Mouse (Mus musculus): Measurements from ENCODE around the gene Lgr6. TPM values are rescaled to one million over a fixed set of nuclear protein-coding genes. Genes with fewer than 3 reads are reported as not detected.
A peak's percentile ranks its signal among the peaks of the same experiment; 100 is the strongest.

Gene Lgr6
- total RNA-seq, 2 experiments from 2014 or later, result 1.6 to 1.9 TPM

DNA sequence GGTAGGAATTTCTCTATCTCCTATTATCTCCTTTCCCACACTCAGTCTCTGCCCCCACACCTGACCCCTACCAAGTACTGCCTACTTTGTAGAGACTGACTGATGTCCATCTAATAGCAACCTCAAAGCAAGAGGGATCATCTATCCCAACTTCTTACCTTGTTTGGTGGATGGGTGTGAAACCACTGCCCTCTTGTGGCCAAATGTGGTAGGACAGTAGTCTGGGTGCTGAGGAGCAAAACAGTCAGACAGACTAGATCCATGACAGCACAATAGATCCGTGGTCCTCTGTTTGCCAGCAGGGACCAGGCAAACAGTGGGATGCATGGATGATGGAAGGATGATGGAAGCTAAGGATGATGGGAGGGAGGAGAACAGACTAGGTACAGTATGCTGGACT lies 31.4 kb upstream of the Lgr6 start:
- peak; percentile 85 for TF ChIP-seq CTCF (IDR thresholded peaks at IDR 0.05)
- intact Hi-C loops (cut with DNase I), result loop anchor here (1.0 kb wide), 1 partner anchor 26 kb away; no protein-coding TSS in a partner anchor
- Histone ChIP-seq H3K27ac (no peak overlapping the region), H3K4me3 (no peak overlapping the region)
- DNase-seq (ENCODE audit: extremely low spot score in 1 of 2, low spot score in 2 of 2), result peak in 1 of 2 experiments; percentile 67

DNA sequence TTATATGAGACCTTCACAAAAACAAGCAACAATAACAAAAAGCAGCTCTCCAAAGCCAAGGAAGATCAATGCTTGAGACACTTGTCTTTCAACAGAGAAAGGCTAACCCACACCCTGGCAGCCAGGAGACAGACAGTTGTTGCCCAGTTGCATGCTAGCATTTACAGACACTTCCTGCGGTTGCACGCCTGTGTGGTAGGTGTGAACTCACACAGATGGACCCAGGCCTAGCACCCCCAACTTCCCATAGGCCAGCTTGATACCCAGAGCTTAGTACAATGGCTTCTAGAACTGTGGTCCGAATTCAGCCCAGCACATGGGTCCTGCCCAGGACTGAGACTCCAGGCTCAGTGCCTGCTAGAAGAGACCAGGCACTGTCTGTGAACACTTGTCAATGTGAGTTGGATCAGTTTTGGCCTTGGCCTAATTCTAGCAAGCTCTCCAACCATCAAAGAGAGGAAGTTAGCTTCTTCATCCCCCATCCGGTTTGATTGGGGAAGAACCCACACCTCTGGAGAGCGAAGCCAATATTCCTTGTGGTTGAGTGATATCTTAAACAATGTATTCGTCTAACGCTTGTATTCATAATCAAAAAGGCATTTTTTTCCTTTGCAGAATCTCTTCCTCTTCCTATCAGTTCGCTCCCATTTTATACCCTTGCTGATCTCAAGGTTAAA lies 30.2 kb upstream of the Lgr6 start:
- intact Hi-C loops (cut with DNase I), result no loop called here
- no peak for TF ChIP-seq CTCF (IDR thresholded peaks at IDR 0.05)

DNA sequence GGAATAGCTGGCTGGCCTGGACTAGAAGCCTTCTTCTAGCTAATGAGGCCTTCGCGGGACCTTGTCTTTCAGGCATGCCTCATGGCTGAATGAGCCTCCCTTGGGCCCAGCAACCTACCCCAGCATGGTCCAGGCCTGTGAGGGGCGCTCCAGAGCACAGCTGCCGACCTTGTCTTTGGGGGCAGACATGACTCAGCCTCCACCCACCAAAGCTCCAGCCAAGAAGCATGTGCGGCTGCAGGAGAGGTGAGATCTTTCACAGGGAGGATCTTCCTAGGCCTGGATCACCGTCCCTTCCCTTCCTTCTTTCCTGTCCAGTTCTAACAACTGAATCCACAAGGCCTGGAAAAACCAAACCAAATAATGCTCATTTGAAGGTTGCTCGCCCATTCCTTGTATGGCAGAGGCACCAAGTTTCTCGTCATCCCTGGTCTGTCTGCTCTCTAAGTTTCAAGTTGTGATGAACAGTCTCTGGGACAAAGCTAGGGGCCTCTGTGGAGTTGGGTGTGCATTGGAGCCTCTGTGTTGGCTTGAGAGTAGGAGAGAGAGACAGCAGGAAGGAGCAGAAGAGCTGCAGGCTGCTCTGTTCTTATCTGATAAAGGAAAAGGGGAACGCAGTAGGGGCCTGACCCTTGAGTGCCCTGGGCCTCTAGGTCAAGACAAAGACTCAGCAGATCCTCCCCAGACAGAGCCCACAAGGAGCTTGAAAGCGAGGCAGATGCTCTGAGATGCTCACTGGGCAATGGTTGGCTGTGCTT lies 28.8 kb upstream of the Lgr6 start:
- no peak for DNase-seq (ENCODE audit: extremely low spot score in 1 of 2, low spot score in 2 of 2)
- no peak overlapping the region for H3K4me3 ChIP-seq
- no peak overlapping the region for H3K27ac ChIP-seq
- no peak for TF ChIP-seq CTCF (IDR thresholded peaks at IDR 0.05)
- intact Hi-C loops (cut with DNase I), result no loop called here

More for the DNA sequence above, 30.2 kb upstream of the Lgr6 start:
- no peak for DNase-seq (ENCODE audit: extremely low spot score in 1 of 2, low spot score in 2 of 2)
- Histone ChIP-seq H3K27ac (no peak overlapping the region), H3K4me3 (no peak overlapping the region)

DNA sequence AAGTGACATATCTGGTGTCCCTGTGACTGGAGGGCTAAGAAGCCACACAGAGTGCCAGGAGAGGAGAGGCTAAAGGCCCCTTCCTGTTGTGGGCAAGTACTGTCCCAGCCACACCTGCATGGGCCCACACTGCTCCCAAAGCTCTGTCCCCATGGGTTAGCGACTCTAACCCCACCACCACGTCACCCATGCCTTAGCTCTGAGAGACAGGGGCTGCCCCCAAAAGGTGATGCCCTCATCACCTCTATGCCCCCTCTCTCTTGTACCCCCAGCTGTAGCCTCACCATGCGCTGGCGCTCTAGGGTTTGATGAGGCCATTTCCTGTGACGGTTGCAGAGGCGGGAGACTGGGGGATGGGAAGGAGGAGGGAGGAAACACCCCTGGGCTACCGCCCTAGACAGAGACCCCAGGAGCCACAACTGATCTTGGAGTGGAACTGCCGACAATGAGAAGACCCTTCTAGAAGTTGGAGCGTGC lies 27.9 kb upstream of the Lgr6 start:
- Histone ChIP-seq H3K27ac (no peak overlapping the region), H3K4me3 (no peak overlapping the region)
- intact Hi-C loops (cut with DNase I), result no loop called here
- DNase-seq (ENCODE audit: extremely low spot score in 1 of 2, low spot score in 2 of 2), result no peak
- TF ChIP-seq CTCF (IDR thresholded peaks at IDR 0.05), result no peak

DNA sequence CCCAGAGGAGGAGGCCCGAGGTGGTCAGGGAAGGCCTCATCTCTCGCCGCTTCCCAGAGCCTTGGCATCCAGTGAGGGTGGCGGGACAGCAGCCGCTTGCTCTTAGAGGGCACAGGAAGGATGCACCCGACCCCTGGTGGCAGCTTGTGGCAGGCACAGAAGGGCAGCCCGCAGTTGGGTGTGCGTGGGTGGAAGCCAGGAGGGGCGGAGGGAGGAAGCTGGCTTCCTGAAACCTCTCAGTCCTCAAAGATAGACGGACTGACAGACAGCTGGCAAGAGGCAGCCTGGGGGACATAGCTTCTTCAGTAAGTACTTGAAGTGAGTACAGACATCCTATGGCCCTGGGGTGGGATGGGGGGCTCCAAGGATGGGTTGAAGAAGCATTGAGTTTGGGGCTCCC lies 27.4 kb upstream of the Lgr6 start, which contains the start of gene Ptpn7:
Gene Ptpn7, plus strand, starts transcription at position 228 of the 400 bp plus-strand sequence.
- Histone ChIP-seq H3K4me3 (no peak within 1 kb of the TSS), H3K27ac (no peak within 1 kb of the TSS)
- TF ChIP-seq CTCF (IDR thresholded peaks at IDR 0.05), result peak; percentile 59
- intact Hi-C loops (cut with DNase I), result no loop called here
- peak in 1 of 2 experiments; percentile 60 for DNase-seq (ENCODE audit: extremely low spot score in 1 of 2, low spot score in 2 of 2)

DNA sequence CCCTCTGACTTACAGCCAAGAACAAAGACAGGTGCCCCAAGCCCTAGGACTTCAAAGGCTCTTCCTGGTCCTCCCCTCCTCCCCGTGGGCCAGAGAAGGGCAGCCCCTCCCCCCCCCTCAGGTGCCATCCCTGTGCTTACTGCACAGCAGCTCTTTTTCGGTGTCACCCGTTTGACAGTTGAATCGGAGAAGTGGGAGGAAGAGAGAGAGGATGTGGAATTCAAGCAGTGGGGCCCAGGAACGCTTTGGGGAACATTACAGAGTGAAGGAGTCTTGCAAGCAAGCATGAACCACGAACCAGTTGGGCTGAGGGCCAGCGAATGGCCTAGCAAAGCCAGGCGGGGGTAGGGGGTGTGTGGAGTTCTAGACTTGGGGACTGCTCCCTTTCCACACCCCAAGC lies 26.5 kb upstream of the Lgr6 start:
- intact Hi-C loops (cut with DNase I), result no loop called here
- no peak overlapping the region for H3K4me3 ChIP-seq
- TF ChIP-seq CTCF (IDR thresholded peaks at IDR 0.05), result no peak
- H3K27ac ChIP-seq, result no peak overlapping the region
- DNase-seq (ENCODE audit: extremely low spot score in 1 of 2, low spot score in 2 of 2), result no peak

DNA sequence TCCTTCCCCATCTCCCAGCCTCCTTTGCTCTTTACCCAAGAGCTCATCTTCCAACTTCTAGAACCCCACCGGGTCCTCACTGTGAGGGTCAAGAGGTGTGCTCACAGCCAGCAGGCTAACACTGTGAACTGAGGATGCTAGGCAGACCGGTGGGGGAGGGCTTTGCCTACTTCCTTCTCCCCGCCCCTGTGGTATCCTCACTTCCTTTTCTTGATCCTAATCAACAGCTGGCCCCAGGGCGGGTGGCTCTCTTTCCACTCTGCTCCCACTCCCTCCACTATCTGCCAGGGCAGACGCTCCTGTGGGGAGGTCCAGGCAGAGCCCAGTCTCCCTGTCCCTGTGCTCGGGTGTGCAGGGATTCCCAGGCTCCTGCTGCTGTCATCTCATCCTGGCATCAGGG lies 26.0 kb upstream of the Lgr6 start:
- intact Hi-C loops (cut with DNase I), result no loop called here
- Histone ChIP-seq H3K4me3 (no peak overlapping the region), H3K27ac (no peak overlapping the region)
- TF ChIP-seq CTCF (IDR thresholded peaks at IDR 0.05), result no peak
- no peak for DNase-seq (ENCODE audit: extremely low spot score in 1 of 2, low spot score in 2 of 2)

DNA sequence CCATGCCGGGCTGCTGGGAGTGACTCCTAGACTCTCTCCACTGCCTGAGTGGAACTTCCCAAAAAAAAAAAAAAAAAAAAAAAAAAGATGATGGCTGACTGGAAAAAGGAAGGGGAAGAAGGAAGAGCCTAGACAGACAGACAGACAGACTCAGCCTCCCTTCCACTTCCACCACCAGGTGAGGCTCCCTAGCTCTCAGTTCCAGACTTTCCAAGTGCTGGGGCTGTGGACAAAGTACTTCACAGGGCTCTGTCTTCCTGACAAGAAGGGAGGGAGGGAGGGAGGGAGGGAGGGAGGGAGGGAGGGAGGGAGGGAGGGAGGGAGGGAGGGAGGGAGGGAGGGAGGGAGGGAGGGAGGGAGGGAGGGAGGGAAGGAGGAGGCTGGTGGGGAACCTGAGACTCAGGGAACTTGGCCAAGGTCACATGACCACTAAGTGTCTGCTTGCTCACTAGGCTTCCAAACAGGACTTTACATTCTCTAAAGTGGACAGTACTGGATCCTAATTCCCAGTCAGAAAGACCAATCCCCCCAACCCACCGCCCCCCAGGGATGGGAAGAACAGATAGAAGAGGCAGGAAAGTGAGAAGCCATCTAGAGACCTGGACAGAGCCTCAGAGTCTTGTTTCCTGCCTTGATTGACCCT lies 25.4 kb upstream of the Lgr6 start:
- no peak; the same call in 1 of the 2 replicates for TF ChIP-seq CTCF (IDR thresholded peaks at IDR 0.05)
- intact Hi-C loops (cut with DNase I), result no loop called here
- H3K4me3 ChIP-seq, result no peak overlapping the region
- no peak for DNase-seq (ENCODE audit: extremely low spot score in 1 of 2, low spot score in 2 of 2)
- H3K27ac ChIP-seq, result no peak overlapping the region

DNA sequence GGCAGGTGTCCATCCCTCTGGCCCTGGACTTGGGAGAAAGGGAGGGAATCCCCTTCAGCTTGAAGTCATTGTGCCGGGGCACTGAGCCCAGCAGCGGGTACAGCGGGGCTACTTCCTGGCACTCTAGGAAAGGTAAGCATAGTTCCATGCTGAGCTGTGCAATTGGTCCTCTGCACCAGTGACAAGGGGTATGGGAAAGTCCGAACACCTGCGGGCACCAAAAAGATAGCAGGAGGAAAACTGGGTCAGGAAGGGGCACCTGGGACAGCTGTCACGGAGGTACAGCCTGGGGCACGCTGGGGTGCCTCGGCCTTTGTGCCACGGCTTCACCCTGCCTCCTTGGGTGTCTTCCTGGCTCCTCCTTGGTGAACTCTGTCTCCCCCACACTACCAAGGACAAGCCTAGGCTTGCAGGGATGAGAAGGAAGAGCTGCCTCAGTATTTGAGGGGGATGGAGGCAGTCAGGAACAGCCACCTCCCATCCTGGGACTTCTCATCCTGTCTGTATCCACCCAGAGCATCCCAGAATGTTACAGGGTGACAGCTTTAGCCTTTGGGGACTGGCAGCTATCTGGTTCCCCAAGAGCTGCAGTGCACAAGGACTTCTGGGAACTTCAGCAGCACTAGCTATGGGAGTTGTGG lies 24.6 kb upstream of the Lgr6 start:
- intact Hi-C loops (cut with DNase I), result no loop called here
- no peak for TF ChIP-seq CTCF (IDR thresholded peaks at IDR 0.05)
- no peak for DNase-seq (ENCODE audit: extremely low spot score in 1 of 2, low spot score in 2 of 2)
- Histone ChIP-seq H3K27ac (no peak overlapping the region), H3K4me3 (no peak overlapping the region)

DNA sequence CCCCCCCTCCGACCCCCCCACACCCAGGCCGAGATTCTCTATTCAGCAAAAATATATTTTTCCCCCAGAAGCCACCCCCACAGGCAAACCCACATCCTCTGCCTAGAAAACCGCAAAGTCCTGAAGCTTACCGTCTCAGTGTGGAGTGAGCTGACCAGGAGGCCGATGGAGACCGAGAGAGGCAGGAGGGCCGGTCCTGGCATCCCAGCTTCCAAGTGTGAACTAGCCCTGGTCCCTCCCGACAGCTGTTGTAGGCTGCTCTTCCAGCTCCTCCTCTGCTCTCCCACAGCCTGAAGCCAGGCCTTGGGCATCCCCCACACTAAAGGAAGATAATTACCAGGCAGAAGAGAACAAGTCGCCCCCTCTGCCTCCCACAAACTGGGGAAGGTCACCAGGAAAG lies 23.9 kb upstream of the Lgr6 start:
- DNase-seq (ENCODE audit: extremely low spot score in 1 of 2, low spot score in 2 of 2), result no peak

DNA sequence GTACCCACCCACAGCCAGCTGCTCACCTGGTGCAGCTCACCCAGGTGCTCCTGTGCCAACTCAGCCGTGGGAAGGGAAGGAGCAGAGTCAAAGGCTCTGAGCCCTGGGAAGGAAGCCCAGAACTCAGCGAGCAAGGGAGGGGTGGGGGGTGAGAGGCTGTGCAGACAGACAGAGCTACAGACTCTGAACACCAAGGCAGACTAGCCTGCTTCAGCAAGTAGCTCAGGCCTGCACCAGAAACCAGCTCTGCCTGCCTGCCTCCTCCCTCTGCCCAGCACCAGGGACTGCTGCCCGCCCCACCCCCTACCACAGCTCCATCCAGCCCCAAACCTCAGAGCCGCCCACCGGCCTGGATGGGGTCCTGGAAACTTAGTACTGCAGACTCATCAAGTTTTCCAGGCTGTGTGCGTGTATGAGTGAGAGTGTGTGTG lies 22.9 kb upstream of the Lgr6 start:
- no peak for TF ChIP-seq CTCF (IDR thresholded peaks at IDR 0.05)
- H3K4me3 ChIP-seq, result no peak overlapping the region
- H3K27ac ChIP-seq, result no peak overlapping the region
- no peak for DNase-seq (ENCODE audit: extremely low spot score in 1 of 2, low spot score in 2 of 2)
- intact Hi-C loops (cut with DNase I), result no loop called here

More for the DNA sequence above, 23.9 kb upstream of the Lgr6 start:
- TF ChIP-seq CTCF (IDR thresholded peaks at IDR 0.05), result no peak
- Histone ChIP-seq H3K4me3 (no peak overlapping the region), H3K27ac (no peak overlapping the region)
- intact Hi-C loops (cut with DNase I), result no loop called here
